Comparison of ENCODE assay signal across 8 mouse cellular contexts in the genomic region with DNA sequence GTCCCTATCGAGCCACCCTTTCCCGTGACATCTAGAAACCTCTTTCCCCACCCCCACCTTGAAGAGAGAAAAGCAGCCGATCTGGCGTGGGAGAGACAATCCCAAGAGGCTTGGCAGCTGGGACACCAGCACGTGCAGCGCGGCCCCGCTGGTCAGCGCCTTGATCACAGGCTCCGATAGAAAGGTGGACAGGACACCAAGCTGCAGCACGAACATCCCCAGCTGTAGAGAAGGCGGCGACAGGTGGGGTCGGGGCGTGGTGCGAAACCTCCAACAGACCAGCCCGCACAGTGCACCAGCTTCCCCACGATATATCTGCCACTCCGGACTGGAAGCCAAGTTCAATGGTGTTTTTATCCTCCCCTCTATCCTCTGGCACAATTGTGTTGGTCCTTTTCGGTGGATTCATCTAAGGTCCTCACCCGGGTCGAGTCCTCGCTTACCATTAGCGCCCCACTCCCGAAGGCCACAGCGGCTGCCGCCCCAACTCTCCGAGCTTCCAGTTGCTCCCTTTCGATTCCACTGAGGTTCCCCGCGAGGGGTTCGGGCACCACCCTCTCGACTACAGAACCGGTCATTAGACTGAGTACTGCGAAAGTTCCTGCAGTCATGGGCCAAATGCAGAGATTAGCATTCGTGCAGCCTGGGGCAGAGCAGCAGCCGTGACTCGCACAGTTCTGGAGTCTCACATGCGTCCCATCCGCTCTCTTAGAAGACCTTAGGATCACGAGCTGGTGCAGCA. TPM values are rescaled to one million over a fixed set of nuclear protein-coding genes. Genes with fewer than 3 reads are reported as not detected.
DNase-seq lines count a peak whose midpoint lies in the region; ATAC-seq lines count a peak whose summit lies in the region.

No protein-coding gene starts in this region.

- H3K27ac ChIP-seq in embryonic facial prominence, embryonic 11.5 days (replicated peaks; ENCODE audit: low read depth, low read length) = no peak overlapping the region
- no peak overlapping the region for H3K27ac ChIP-seq in hindbrain, embryonic 15.5 days (replicated peaks)
- no peak overlapping the region for H3K27ac ChIP-seq in midbrain, embryonic 10.5 days (replicated peaks)

- peak overlapping the region; percentile 17; the same call in 1 of the 2 replicates for H3K4me3 ChIP-seq in embryonic facial prominence, embryonic 11.5 days (ENCODE audit: low read depth, low read length)
- peak overlapping the region; percentile 29 for H3K4me3 ChIP-seq in hindbrain, embryonic 15.5 days
- H3K4me3 ChIP-seq in midbrain, embryonic 10.5 days = peak overlapping the region; percentile 47

- H3K9ac ChIP-seq in embryonic facial prominence, embryonic 11.5 days (replicated peaks; ENCODE audit: low read length) = no peak overlapping the region
- no peak overlapping the region for H3K9ac ChIP-seq in hindbrain, embryonic 15.5 days

- peaks cover 2% of the 10 kb centered on the region; the same call in 1 of the 2 replicates for H3K4me1 ChIP-seq in embryonic facial prominence, embryonic 11.5 days (ENCODE audit: control insufficient read depth, insufficient read depth, low read length)
- peaks cover 29% of the 10 kb centered on the region for H3K4me1 ChIP-seq in hindbrain, embryonic 15.5 days (replicated peaks)
- H3K4me1 ChIP-seq in midbrain, embryonic 10.5 days = peaks cover 48% of the 10 kb centered on the region

- WGBS in embryonic facial prominence, embryonic 11.5 days = 4% methylated on average over 41 of the region's 41 CpGs
- 4% methylated on average over 41 of the region's 41 CpGs for WGBS in hindbrain, embryonic 15.5 days
- WGBS in midbrain, embryonic 10.5 days = 4% methylated on average over 41 of the region's 41 CpGs

- peaks cover 27% of the 10 kb centered on the region for H3K27me3 ChIP-seq in embryonic facial prominence, embryonic 11.5 days (ENCODE audit: control insufficient read depth, insufficient read depth, low read length)
- peaks cover 47% of the 10 kb centered on the region for H3K27me3 ChIP-seq in hindbrain, embryonic 15.5 days
- peaks cover 84% of the 10 kb centered on the region for H3K27me3 ChIP-seq in midbrain, embryonic 10.5 days (ENCODE audit: low read depth, poor library complexity, severe bottlenecking)

- H3K36me3 ChIP-seq in embryonic facial prominence, embryonic 11.5 days (replicated peaks; ENCODE audit: control insufficient read depth, insufficient read depth, low read depth, low read length) = no peaks in the 10 kb centered on the region
- no peaks in the 10 kb centered on the region for H3K36me3 ChIP-seq in hindbrain, embryonic 15.5 days
- H3K36me3 ChIP-seq in midbrain, embryonic 10.5 days = peaks cover 12% of the 10 kb centered on the region

- peak; percentile 15 for DNase-seq in layer of hippocampus, adult 11-12 months (ENCODE audit: low spot score)
- no peak for DNase-seq in layer of hippocampus, adult 9-10 months (ENCODE audit: low spot score)
- no peak for DNase-seq in embryonic facial prominence, embryonic 11.5 days (ENCODE audit: low spot score)
- peak; percentile 45 for DNase-seq in midbrain, embryonic 10.5 days (ENCODE audit: low spot score)
- no peak for DNase-seq in urinary bladder, postnatal 36 days (ENCODE audit: low spot score in 2 of 2)
- no peak for DNase-seq in natural killer cell, adult 2 months (ENCODE audit: low spot score in 2 of 2)
- no peak for DNase-seq in spleen, adult 12 weeks (ENCODE audit: low spot score)

- H3K9me3 ChIP-seq in embryonic facial prominence, embryonic 11.5 days (replicated peaks; ENCODE audit: control insufficient read depth, low read length) = no peaks in the 10 kb centered on the region
- H3K9me3 ChIP-seq in hindbrain, embryonic 15.5 days = no peaks in the 10 kb centered on the region
- H3K9me3 ChIP-seq in midbrain, embryonic 10.5 days (replicated peaks) = no peaks in the 10 kb centered on the region

- ATAC-seq in embryonic facial prominence, embryonic 11.5 days (replicated peaks; ENCODE audit: insufficient number of reproducible peaks, low FRiP score, low TSS enrichment, low read depth) = no peak
- ATAC-seq in hindbrain, embryonic 15.5 days (ENCODE audit: low FRiP score, low read depth) = no peak

- peak overlapping the region; percentile 45 for H3K4me2 ChIP-seq in embryonic facial prominence, embryonic 11.5 days (ENCODE audit: low read depth, low read length)
- H3K4me2 ChIP-seq in hindbrain, embryonic 15.5 days = peak overlapping the region; percentile 55

RNA-seq across cellular contexts. Expression of gene Slc26a10, which starts 2.0 kb away (rescaled TPM):
- polyA plus RNA-seq in embryonic facial prominence, embryonic 11.5 days (2014; fragmentation: Nextera tagmentation; extraction: Ambion mirVana) = 1.1 and 2.0 TPM in 2 replicates
- 0.91 and 1.0 TPM in 2 replicates for polyA plus RNA-seq in hindbrain, embryonic 15.5 days (2015; fragmentation: Nextera tagmentation; extraction: Ambion mirVana)
- 0.87 and 1.4 TPM in 2 replicates for polyA plus RNA-seq in midbrain, embryonic 10.5 days (2016; fragmentation: Nextera tagmentation; extraction: Ambion mirVana)

RNA-seq across cellular contexts. Expression of gene Arhgef25, which starts 11.4 kb away (rescaled TPM):
- polyA plus RNA-seq in embryonic facial prominence, embryonic 11.5 days (2014; fragmentation: Nextera tagmentation; extraction: Ambion mirVana) = 32.7 and 38.4 TPM in 2 replicates
- polyA plus RNA-seq in hindbrain, embryonic 15.5 days (2015; fragmentation: Nextera tagmentation; extraction: Ambion mirVana) = 27.3 and 30.3 TPM in 2 replicates
- polyA plus RNA-seq in midbrain, embryonic 10.5 days (2016; fragmentation: Nextera tagmentation; extraction: Ambion mirVana) = 24.8 and 28.7 TPM in 2 replicates

RNA-seq across cellular contexts. Expression of gene B4galnt1, which starts 13.4 kb away (rescaled TPM):
- polyA plus RNA-seq in embryonic facial prominence, embryonic 11.5 days (2014; fragmentation: Nextera tagmentation; extraction: Ambion mirVana) = 4.9 and 5.2 TPM in 2 replicates
- polyA plus RNA-seq in hindbrain, embryonic 15.5 days (2015; fragmentation: Nextera tagmentation; extraction: Ambion mirVana) = 54.0 and 74.6 TPM in 2 replicates
- polyA plus RNA-seq in midbrain, embryonic 10.5 days (2016; fragmentation: Nextera tagmentation; extraction: Ambion mirVana) = 4.9 and 6.1 TPM in 2 replicates

RNA-seq across cellular contexts. Expression of gene Dtx3, which starts 17.1 kb away (rescaled TPM):
- 93.8 and 108 TPM in 2 replicates for polyA plus RNA-seq in embryonic facial prominence, embryonic 11.5 days (2014; fragmentation: Nextera tagmentation; extraction: Ambion mirVana)
- polyA plus RNA-seq in hindbrain, embryonic 15.5 days (2015; fragmentation: Nextera tagmentation; extraction: Ambion mirVana) = 240 and 266 TPM in 2 replicates
- polyA plus RNA-seq in midbrain, embryonic 10.5 days (2016; fragmentation: Nextera tagmentation; extraction: Ambion mirVana) = 119 and 142 TPM in 2 replicates

RNA-seq across cellular contexts. Expression of gene Pip4k2c, which starts 32.9 kb away (rescaled TPM):
- polyA plus RNA-seq in embryonic facial prominence, embryonic 11.5 days (2014; fragmentation: Nextera tagmentation; extraction: Ambion mirVana) = 14.7 and 17.8 TPM in 2 replicates
- polyA plus RNA-seq in hindbrain, embryonic 15.5 days (2015; fragmentation: Nextera tagmentation; extraction: Ambion mirVana) = 19.1 and 19.6 TPM in 2 replicates
- 16.5 and 18.1 TPM in 2 replicates for polyA plus RNA-seq in midbrain, embryonic 10.5 days (2016; fragmentation: Nextera tagmentation; extraction: Ambion mirVana)

Comparison
In these comparisons a context has a peak if more than half of its experiments do, and no peak if none do; other contexts are left out.
1. DNase-seq: peak in layer of hippocampus, adult 11-12 months (single experiment) and midbrain, embryonic 10.5 days (single experiment); none in layer of hippocampus, adult 9-10 months (single experiment), embryonic facial prominence, embryonic 11.5 days (single experiment), urinary bladder, postnatal 36 days (0 of 2), natural killer cell, adult 2 months (0 of 2) and spleen, adult 12 weeks (single experiment).
2. Peak in every context shown above with its lines, with median percentiles within 50 percentile points of each other: H3K4me3 ChIP-seq.